Mouse (Mus musculus): ENCODE measurements around the gene Car6. TPM values are rescaled to one million over a fixed set of nuclear protein-coding genes. Genes with fewer than 3 reads are reported as not detected.

Gene Car6
- polyA plus RNA-seq, 1 experiment from 2014 or later = not detected

- 80% methylated on average over 7 of the region's 7 CpGs for WGBS
- H3K9ac ChIP-seq (ENCODE audit: low read length) = no peak overlapping the region
- peaks cover 14% of the 10 kb centered on the region for H3K4me1 ChIP-seq (replicated peaks; ENCODE audit: control insufficient read depth, insufficient read depth, low read length)
- no peaks in the 10 kb centered on the region for H3K27me3 ChIP-seq (ENCODE audit: control insufficient read depth, insufficient read depth, low read depth, low read length)
- no peaks in the 10 kb centered on the region for H3K36me3 ChIP-seq (ENCODE audit: control insufficient read depth, insufficient read depth, low read length)
- H3K4me2 ChIP-seq (ENCODE audit: low read depth, low read length) = no peak overlapping the region
- H3K27ac ChIP-seq (ENCODE audit: low read length) = no peak overlapping the region
- ATAC-seq (ENCODE audit: low read depth) = no peak; the same call in 1 of the 2 replicates
- H3K9me3 ChIP-seq (ENCODE audit: control insufficient read depth, low read length) = no peaks in the 10 kb centered on the region
- no peak overlapping the region for H3K4me3 ChIP-seq (ENCODE audit: low read length)
Observed at GRCm38 (mm10) chr4:150137368-150138083, 63.6 kb downstream of the Car6 start.

Other genes starting within 250 kb of the Car6 start
- 14.9 and 15.1 TPM in 2 replicates for gene Spsb1, start 246.3 kb downstream of the Car6 start, polyA plus RNA-seq (2015; fragmentation: Nextera tagmentation; extraction: Ambion mirVana)
- gene H6pd, start 192.3 kb downstream of the Car6 start, polyA plus RNA-seq (2015; fragmentation: Nextera tagmentation; extraction: Ambion mirVana) = 38.3 and 39.6 TPM in 2 replicates
- 2.3 TPM in 2 replicates for gene Gpr157, start 114.0 kb downstream of the Car6 start, polyA plus RNA-seq (2015; fragmentation: Nextera tagmentation; extraction: Ambion mirVana)
- gene Slc2a5, start 82.0 kb downstream of the Car6 start, polyA plus RNA-seq (2015; fragmentation: Nextera tagmentation; extraction: Ambion mirVana) = 0.26 and 0.50 TPM in 2 replicates
- not detected in 2 replicates for gene Slc2a7, start 52.4 kb downstream of the Car6 start, polyA plus RNA-seq (2015; fragmentation: Nextera tagmentation; extraction: Ambion mirVana)
- 1,425 and 1,551 TPM in 2 replicates for gene Eno1, start 35.4 kb upstream of the Car6 start, polyA plus RNA-seq (2015; fragmentation: Nextera tagmentation; extraction: Ambion mirVana)
- gene Rere, start 80.3 kb upstream of the Car6 start, polyA plus RNA-seq (2015; fragmentation: Nextera tagmentation; extraction: Ambion mirVana) = 24.8 and 30.3 TPM in 2 replicates

Measured in lung, embryonic 16.5 days (tissue).